Mouse (Mus musculus) ES-Bruce4 (cell line): ENCODE data around the gene Gm6583.

Source experiments
- CTCF ChIP-seq: IDR thresholded peaks from one replicate; pipeline ENCODE4 v1.8.1; 2011; ENCODE audit warnings: low read depth, low read length
- POLR2A ChIP-seq: IDR thresholded peaks from one replicate; pipeline ENCODE4 v1.8.1; 2011; ENCODE audit warnings: low read length; ENCODE audit not compliant: insufficient read depth

GRCm38 (mm10) chr5:112368666-112369065 lies 12.8 kb upstream of the Gm6583 start:
- TF ChIP-seq CTCF (no peak), POLR2A (no peak)
